ENCODE assay signal across 23 mouse cellular contexts in the genomic region with DNA sequence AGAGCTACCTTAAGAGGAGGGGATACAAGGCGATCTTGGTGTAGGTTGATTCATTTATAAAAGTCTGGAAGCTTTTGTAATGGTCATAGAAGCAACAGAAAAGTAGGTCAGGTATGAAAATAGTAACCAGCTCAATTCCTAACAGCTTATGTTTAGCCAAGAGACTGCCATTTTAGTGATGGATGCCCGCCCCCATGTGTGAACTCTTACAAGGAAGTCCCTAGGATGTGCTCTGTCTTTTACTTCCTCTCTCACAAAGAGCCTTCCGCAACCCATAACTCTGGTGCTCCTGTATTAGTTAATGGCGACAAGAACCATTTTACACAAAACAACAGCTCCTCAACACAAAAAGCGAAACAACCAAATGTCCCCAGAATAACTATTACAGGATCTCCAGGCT.
"Had no signal": no experiment of that assay in that cellular context is flagged by ENCODE, and none has a peak within 500 bp of the region (broad histone marks: within the 10 kb centered on the region; RNA-seq: fewer than 3 reads in every experiment).

No protein-coding gene starts in this region.

- H3K27me3 ChIP-seq: limb, embryonic 12.5 days; limb, embryonic 15.5 days; midbrain, embryonic 15.5 days; neural tube, embryonic 12.5 days; neural tube, embryonic 15.5 days had no signal

- H3K4me2 ChIP-seq: limb, embryonic 12.5 days; limb, embryonic 15.5 days; liver, embryonic 11.5 days; lung, embryonic 14.5 days; midbrain, embryonic 12.5 days; midbrain, embryonic 15.5 days; neural tube, embryonic 12.5 days; neural tube, embryonic 15.5 days had no signal

- H3K27ac ChIP-seq: kidney, postnatal 0 days; layer of hippocampus, adult 2 months; limb, embryonic 12.5 days; limb, embryonic 15.5 days; liver, embryonic 14.5 days; macrophage; midbrain, embryonic 12.5 days; midbrain, embryonic 15.5 days; neural tube, embryonic 12.5 days; neural tube, embryonic 15.5 days; stomach, postnatal 0 days had no signal

- ATAC-seq: liver, postnatal 0 days; lung, postnatal 0 days; midbrain, embryonic 15.5 days had no signal

- H3K36me3 ChIP-seq: limb, embryonic 12.5 days; limb, embryonic 15.5 days; midbrain, embryonic 12.5 days; midbrain, embryonic 15.5 days; neural tube, embryonic 12.5 days; neural tube, embryonic 15.5 days had no signal

- H3K9ac ChIP-seq: limb, embryonic 12.5 days; limb, embryonic 15.5 days; liver, embryonic 14.5 days; liver, postnatal 0 days; lung, embryonic 14.5 days; midbrain, embryonic 12.5 days; midbrain, embryonic 15.5 days; neural tube, embryonic 12.5 days; neural tube, embryonic 15.5 days had no signal

- H3K9me3 ChIP-seq: limb, embryonic 12.5 days; limb, embryonic 15.5 days; midbrain, embryonic 12.5 days; midbrain, embryonic 15.5 days; neural tube, embryonic 12.5 days; neural tube, embryonic 15.5 days had no signal

- H3K4me3 ChIP-seq: layer of hippocampus, adult 2 months; limb, embryonic 12.5 days; limb, embryonic 15.5 days; midbrain, embryonic 12.5 days; midbrain, embryonic 15.5 days; neural tube, embryonic 12.5 days; neural tube, embryonic 15.5 days had no signal

- DNase-seq: layer of hippocampus, adult 9-11 months; left cerebral cortex, postnatal 4 days; liver, postnatal 0 days; lung, embryonic 14.5 days; right cerebral cortex, adult 18-20 months; right cerebral cortex, postnatal 14 days; right cerebral cortex, postnatal 4 days; thymus, adult 2 months; thymus, postnatal 14 days; thymus, postnatal 4 days had no signal
